Mouse (Mus musculus): ENCODE measurements around the gene Pbxip1.

DNA sequence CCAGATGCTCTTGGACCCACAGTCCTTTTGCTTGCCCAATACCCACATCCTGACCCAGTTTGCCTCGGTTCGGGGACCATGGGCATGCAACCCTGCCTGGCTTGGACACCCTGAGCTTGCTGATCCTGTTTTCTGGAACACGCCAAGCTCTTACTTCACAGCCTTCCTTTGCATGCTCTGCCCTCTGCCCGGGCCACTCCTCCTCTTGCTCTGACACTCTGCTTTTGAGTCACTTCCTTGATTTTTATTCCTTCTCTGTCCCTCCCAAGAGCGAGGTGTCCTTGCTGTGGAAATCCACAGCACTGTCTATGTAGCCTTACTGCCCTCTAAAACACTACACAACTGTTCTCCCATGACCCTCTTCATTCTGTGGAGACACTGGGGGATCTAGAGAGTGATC lies 45.7 kb downstream of the Pbxip1 start:
- TF ChIP-seq CTCF (IDR thresholded peaks at IDR 0.05; ENCODE audit: extremely low read depth, insufficient read length, insufficient replicate concordance, low read depth, low read length), result no peak
- no peak for TF ChIP-seq POLR2A (IDR thresholded peaks at IDR 0.05; ENCODE audit: low read depth, low read length)
